Mouse (Mus musculus): ENCODE results near the gene Rgs16.

- TF ChIP-seq CTCF (IDR thresholded peaks at IDR 0.05; ENCODE audit: borderline replicate concordance, control insufficient read depth, extremely low read depth, insufficient read depth, low read length, poor library complexity) (no peak), POLR2A (IDR thresholded peaks at IDR 0.05; ENCODE audit: control insufficient read depth, extremely low read depth, insufficient read depth, low read length, poor library complexity) (no peak)
These were observed 45.6 kb upstream of the Rgs16 start for GRCm38 (mm10) chr1:153694372-153695120.
